In genomic region chr11:85643479-85644000, GRCm38 (mm10) we compare ENCODE assay signal across 12 mouse cellular contexts.
A peak's percentile ranks its signal among the peaks of the same experiment; 100 is the strongest.
DNase-seq lines count a peak whose midpoint lies in the region; ATAC-seq and TF ChIP-seq lines count a peak whose summit lies in the region.
"Had no signal": no experiment of that assay in that cellular context is flagged by ENCODE, and none has a peak within 500 bp of the region (broad histone marks: within the 10 kb centered on the region; RNA-seq: fewer than 3 reads in every experiment).

No protein-coding gene starts in this region.

- no peaks in the 10 kb centered on the region for H3K9me3 ChIP-seq in kidney, embryonic 14.5 days (ENCODE audit: control insufficient read depth, low read length)
- no peaks in the 10 kb centered on the region for H3K9me3 ChIP-seq in embryonic facial prominence, embryonic 11.5 days (replicated peaks; ENCODE audit: control insufficient read depth, low read length)
- H3K9me3 ChIP-seq in limb, embryonic 14.5 days (ENCODE audit: control insufficient read depth, low read length), result no peaks in the 10 kb centered on the region
- H3K9me3 ChIP-seq: forebrain, embryonic 15.5 days; G1E; midbrain, embryonic 13.5 days had no signal

- intact Hi-C loops in left cerebral cortex, postnatal 10 days (cut with DNase I), result no loop called here

- 50% methylated on average over 10 of the region's 10 CpGs for WGBS in kidney, embryonic 14.5 days
- 80% methylated on average over 10 of the region's 10 CpGs for WGBS in kidney, adult 2 months
- 69% methylated on average over 10 of the region's 10 CpGs for WGBS in embryonic facial prominence, embryonic 11.5 days
- WGBS in limb, embryonic 14.5 days, result 27% methylated on average over 10 of the region's 10 CpGs

- TF ChIP-seq POLR2A in kidney, adult 2 months (IDR thresholded peaks at IDR 0.05; ENCODE audit: low read depth, low read length), result no peak
- TF ChIP-seq POLR2A in limb, embryonic 14.5 days (IDR thresholded peaks at IDR 0.05; ENCODE audit: borderline replicate concordance, extremely low read depth, insufficient read depth, insufficient read length), result no peak

- H3K4me2 ChIP-seq in kidney, embryonic 14.5 days (replicated peaks; ENCODE audit: low read depth, low read length), result 0 out of 2 replicates have a peak overlapping the region, but pooled peaks have one; percentile 9
- no peak overlapping the region for H3K4me2 ChIP-seq in embryonic facial prominence, embryonic 11.5 days (ENCODE audit: low read depth, low read length)
- peak overlapping the region; percentile 30 for H3K4me2 ChIP-seq in limb, embryonic 14.5 days (replicated peaks; ENCODE audit: low read depth, low read length, severe bottlenecking)
- H3K4me2 ChIP-seq: forebrain, embryonic 15.5 days; midbrain, embryonic 13.5 days had no signal

- H3K4me1 ChIP-seq in kidney, embryonic 14.5 days (ENCODE audit: control insufficient read depth, insufficient read depth, low read length), result peaks cover 37% of the 10 kb centered on the region
- peaks cover 13% of the 10 kb centered on the region; the same call in 1 of the 2 replicates for H3K4me1 ChIP-seq in kidney, adult 2 months (ENCODE audit: control insufficient read depth, insufficient read depth, low read length)
- H3K4me1 ChIP-seq in embryonic facial prominence, embryonic 11.5 days (ENCODE audit: control insufficient read depth, insufficient read depth, low read length), result no peaks in the 10 kb centered on the region; the same call in 1 of the 2 replicates
- peaks cover 24% of the 10 kb centered on the region for H3K4me1 ChIP-seq in limb, embryonic 14.5 days (ENCODE audit: control insufficient read depth, insufficient read depth, low read length)

- H3K36me3 ChIP-seq in kidney, embryonic 14.5 days (ENCODE audit: control insufficient read depth, insufficient read depth, low read length), result no peaks in the 10 kb centered on the region
- no peaks in the 10 kb centered on the region for H3K36me3 ChIP-seq in kidney, adult 2 months (ENCODE audit: control insufficient read depth, insufficient read depth, low read length)
- no peaks in the 10 kb centered on the region for H3K36me3 ChIP-seq in embryonic facial prominence, embryonic 11.5 days (replicated peaks; ENCODE audit: control insufficient read depth, insufficient read depth, low read depth, low read length)
- H3K36me3 ChIP-seq in limb, embryonic 14.5 days (ENCODE audit: control insufficient read depth, insufficient read depth, low read length), result no peaks in the 10 kb centered on the region
- H3K36me3 ChIP-seq: forebrain, embryonic 15.5 days; G1E; midbrain, embryonic 13.5 days had no signal

- TF ChIP-seq CTCF in kidney, adult 2 months (conservative IDR thresholded peaks at IDR 0.05; ENCODE audit: insufficient read depth, insufficient read length, low read depth, low read length), result no peak

- H3K27me3 ChIP-seq in kidney, embryonic 14.5 days (ENCODE audit: control insufficient read depth, insufficient read depth, low read length), result peaks cover 9% of the 10 kb centered on the region; the same call in 1 of the 2 replicates
- no peaks in the 10 kb centered on the region for H3K27me3 ChIP-seq in kidney, adult 2 months (replicated peaks; ENCODE audit: control insufficient read depth, insufficient read depth, low read length)
- H3K27me3 ChIP-seq in embryonic facial prominence, embryonic 11.5 days (ENCODE audit: control insufficient read depth, insufficient read depth, low read length), result no peaks in the 10 kb centered on the region
- H3K27me3 ChIP-seq in limb, embryonic 14.5 days (ENCODE audit: control insufficient read depth, insufficient read depth, low read length), result no peaks in the 10 kb centered on the region
- H3K27me3 ChIP-seq: forebrain, embryonic 15.5 days; midbrain, embryonic 13.5 days had no signal

- no peak overlapping the region for H3K4me3 ChIP-seq in kidney, embryonic 14.5 days (ENCODE audit: low read length)
- no peak overlapping the region for H3K4me3 ChIP-seq in kidney, adult 2 months (ENCODE audit: insufficient read depth, low read depth, low read length)
- H3K4me3 ChIP-seq in embryonic facial prominence, embryonic 11.5 days (ENCODE audit: low read depth, low read length), result no peak overlapping the region
- H3K4me3 ChIP-seq in limb, embryonic 14.5 days (replicated peaks; ENCODE audit: low read length), result no peak overlapping the region
- H3K4me3 ChIP-seq: forebrain, embryonic 15.5 days; midbrain, embryonic 13.5 days had no signal

- H3K27ac ChIP-seq in kidney, embryonic 14.5 days (ENCODE audit: low read depth, low read length), result peak overlapping the region; percentile 73; the same call in 1 of the 2 replicates
- H3K27ac ChIP-seq in kidney, adult 2 months (ENCODE audit: insufficient read depth, low read depth, low read length), result no peak overlapping the region
- 0 out of 2 replicates have a peak overlapping the region, but pooled peaks have one; percentile 47 for H3K27ac ChIP-seq in embryonic facial prominence, embryonic 11.5 days (replicated peaks; ENCODE audit: low read depth, low read length)
- H3K27ac ChIP-seq in limb, embryonic 14.5 days (replicated peaks; ENCODE audit: low read depth, low read length), result peak overlapping the region; percentile 34; the same call in 1 of the 2 replicates
- H3K27ac ChIP-seq: forebrain, embryonic 15.5 days; midbrain, embryonic 13.5 days had no signal

- ATAC-seq in kidney, embryonic 14.5 days (ENCODE audit: low FRiP score, low TSS enrichment), result no peak
- no peak for ATAC-seq in embryonic facial prominence, embryonic 11.5 days (replicated peaks; ENCODE audit: insufficient number of reproducible peaks, low FRiP score, low TSS enrichment, low read depth)
- ATAC-seq in limb, embryonic 14.5 days (ENCODE audit: low FRiP score, low read depth), result no peak
- ATAC-seq: forebrain, embryonic 15.5 days; inflammation-experienced regulatory T-cells, adult 6 months; midbrain, embryonic 13.5 days had no signal

- no peak overlapping the region for H3K9ac ChIP-seq in kidney, embryonic 14.5 days (ENCODE audit: low read depth, low read length)
- H3K9ac ChIP-seq in embryonic facial prominence, embryonic 11.5 days (replicated peaks; ENCODE audit: low read length), result no peak overlapping the region
- H3K9ac ChIP-seq in limb, embryonic 14.5 days (ENCODE audit: low read depth, low read length, severe bottlenecking), result peak overlapping the region; percentile 22; the same call in 1 of the 2 replicates
- H3K9ac ChIP-seq: forebrain, embryonic 15.5 days; midbrain, embryonic 13.5 days had no signal

- peak; percentile 33 for DNase-seq in adrenal gland, adult 2 months
- no peak for DNase-seq in adrenal gland, postnatal 10 days
- no peak for DNase-seq in kidney, adult 2 months
- DNase-seq in embryonic facial prominence, embryonic 11.5 days (ENCODE audit: low spot score), result no peak
- DNase-seq in limb, embryonic 14.5 days (ENCODE audit: low spot score), result no peak
- DNase-seq in thymus, postnatal 36 days, result no peak
- no peak for DNase-seq in left cerebral cortex, postnatal 10 days (ENCODE audit: extremely low spot score in 1 of 2, low spot score in 2 of 2)
